Mouse (Mus musculus): Measurements from ENCODE around the gene Arhgap15. TPM values are rescaled to one million over a fixed set of nuclear protein-coding genes. Genes with fewer than 3 reads are reported as not detected.

The Arhgap15 gene
- total and polyA plus RNA-seq, 3 experiments: 1.5 to 2.8 TPM; not detected in 1

GRCm38 (mm10) chr2:44112990-44113798 is 364.6 kb downstream of the Arhgap15 start:
- TF ChIP-seq KAT2A (conservative IDR thresholded peaks at IDR 0.05; ENCODE audit: low read depth, low read length) (no peak), GABPA (IDR thresholded peaks at IDR 0.05; ENCODE audit: low read depth, low read length) (no peak), MAZ (IDR thresholded peaks at IDR 0.05; ENCODE audit: low read depth, low read length) (no peak), UBTF (IDR thresholded peaks at IDR 0.05; ENCODE audit: borderline replicate concordance, insufficient read depth, low read depth, low read length) (no peak), TBP (IDR thresholded peaks at IDR 0.05; ENCODE audit: low read depth, low read length) (no peak), TCF12 (IDR thresholded peaks at IDR 0.05; ENCODE audit: low read depth, low read length) (no peak), JUND (IDR thresholded peaks at IDR 0.05; ENCODE audit: low read depth, low read length) (no peak), POLR2AphosphoS2 (IDR thresholded peaks at IDR 0.05; ENCODE audit: low read length) (no peak), POLR2AphosphoS5 (IDR thresholded peaks at IDR 0.05; ENCODE audit: borderline replicate concordance, low read depth, low read length) (no peak), USF2 (IDR thresholded peaks at IDR 0.05; ENCODE audit: borderline replicate concordance in 1 of 2, insufficient read depth in 1 of 2, low read depth in 1 of 2, low read length in 2 of 2) (no peak)

DNA sequence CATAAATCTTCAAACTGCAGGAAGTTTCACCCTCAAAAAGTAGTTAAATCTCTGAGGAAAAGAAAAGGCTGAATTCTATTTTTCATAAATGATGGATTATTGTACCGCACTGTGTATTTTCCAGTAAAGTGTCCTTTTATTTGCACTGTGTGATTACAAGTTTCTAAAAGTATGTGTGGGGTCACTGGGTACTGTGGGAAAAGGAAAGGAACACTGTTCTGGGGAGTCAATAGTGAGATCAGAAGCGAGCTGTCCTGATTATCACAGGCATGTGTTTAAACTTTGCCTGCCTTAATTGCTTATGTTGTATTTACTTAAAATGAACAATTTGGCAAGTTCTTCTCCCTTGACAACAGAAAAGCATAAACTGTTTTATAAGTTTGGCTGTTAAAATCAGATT is 365.7 kb downstream of the Arhgap15 start:
- no peak overlapping the region for H3K27ac ChIP-seq (ENCODE audit: control insufficient read depth, low read depth, low read length)

More at GRCm38 (mm10) chr2:44112990-44113798, 364.6 kb downstream of the Arhgap15 start:
- no peaks in the 10 kb centered on the region for H3K79me2 ChIP-seq (ENCODE audit: control insufficient read depth, insufficient read depth, low read length, poor library complexity)
- H3K27ac ChIP-seq (ENCODE audit: control insufficient read depth, low read depth, low read length): no peak overlapping the region
- H3K4me1 ChIP-seq (ENCODE audit: control insufficient read depth in 1 of 2, insufficient read depth in 2 of 2, low read length in 2 of 2): no peaks in the 10 kb centered on the region
- H3K27me3 ChIP-seq (ENCODE audit: control insufficient read depth in 1 of 2, insufficient read depth in 2 of 2, low read length in 2 of 2): no peaks in the 10 kb centered on the region
- no peak overlapping the region for H3K4me3 ChIP-seq (ENCODE audit: control insufficient read depth in 1 of 2, insufficient read depth in 1 of 2, low read depth in 2 of 2, low read length in 2 of 2)
- no peak for DNase-seq (ENCODE audit: low read depth, low spot score)
- H3K9ac ChIP-seq (ENCODE audit: control insufficient read depth, low read depth, low read length, poor library complexity, severe bottlenecking): no peak overlapping the region
- no peaks in the 10 kb centered on the region for H3K9me3 ChIP-seq (replicated peaks; ENCODE audit: insufficient read depth, low read length)
- H3K36me3 ChIP-seq (ENCODE audit: control insufficient read depth in 1 of 2, insufficient read depth in 2 of 2, low read length in 2 of 2): no peaks in the 10 kb centered on the region

More for the DNA sequence above, 365.7 kb downstream of the Arhgap15 start:
- DNase-seq (ENCODE audit: low read depth, low spot score): no peak
- no peaks in the 10 kb centered on the region for H3K4me1 ChIP-seq (ENCODE audit: control insufficient read depth in 1 of 2, insufficient read depth in 2 of 2, low read length in 2 of 2)
- no peaks in the 10 kb centered on the region for H3K79me2 ChIP-seq (ENCODE audit: control insufficient read depth, insufficient read depth, low read length, poor library complexity)
- TF ChIP-seq KAT2A (conservative IDR thresholded peaks at IDR 0.05; ENCODE audit: low read depth, low read length) (no peak), RAD21 (IDR thresholded peaks at IDR 0.05; ENCODE audit: low read depth, low read length) (no peak), NRF1 (IDR thresholded peaks at IDR 0.05; ENCODE audit: insufficient read depth, low read depth, low read length, poor library complexity, severe bottlenecking) (no peak), GATA1 (IDR thresholded peaks at IDR 0.05; ENCODE audit: low read depth, low read length) (no peak), ZKSCAN1 (IDR thresholded peaks at IDR 0.05; ENCODE audit: low read depth, low read length) (no peak), TAL1 (IDR thresholded peaks at IDR 0.05; ENCODE audit: low read length) (no peak), SMC3 (IDR thresholded peaks at IDR 0.05; ENCODE audit: low read depth, low read length) (no peak), RCOR1 (IDR thresholded peaks at IDR 0.05; ENCODE audit: low read depth, low read length) (no peak), ELF1 (IDR thresholded peaks at IDR 0.05; ENCODE audit: low read depth, low read length) (no peak), MXI1 (IDR thresholded peaks at IDR 0.05; ENCODE audit: low read depth, low read length) (no peak), POLR2AphosphoS5 (IDR thresholded peaks at IDR 0.05; ENCODE audit: borderline replicate concordance, low read depth, low read length) (no peak), ZMIZ1 (IDR thresholded peaks at IDR 0.05; ENCODE audit: low read depth, low read length) (no peak), MYC (IDR thresholded peaks at IDR 0.05; ENCODE audit: low read depth, low read length) (no peak), NELFE (IDR thresholded peaks at IDR 0.05; ENCODE audit: low read depth, low read length) (no peak), UBTF (IDR thresholded peaks at IDR 0.05; ENCODE audit: borderline replicate concordance, insufficient read depth, low read depth, low read length) (no peak), SIN3A (IDR thresholded peaks at IDR 0.05; ENCODE audit: low read length) (no peak), MAX (IDR thresholded peaks at IDR 0.05; ENCODE audit: low read length) (no peak), ZNF384 (IDR thresholded peaks at IDR 0.05; ENCODE audit: low read depth, low read length) (no peak), MYB (IDR thresholded peaks at IDR 0.05; ENCODE audit: low read depth, low read length) (no peak), BHLHE40 (IDR thresholded peaks at IDR 0.05; ENCODE audit: borderline replicate concordance, low read depth, low read length) (no peak)
- no peaks in the 10 kb centered on the region for H3K36me3 ChIP-seq (ENCODE audit: control insufficient read depth in 1 of 2, insufficient read depth in 2 of 2, low read length in 2 of 2)
- H3K27me3 ChIP-seq (ENCODE audit: control insufficient read depth in 1 of 2, insufficient read depth in 2 of 2, low read length in 2 of 2): no peaks in the 10 kb centered on the region
- no peaks in the 10 kb centered on the region for H3K9me3 ChIP-seq (replicated peaks; ENCODE audit: insufficient read depth, low read length)
- H3K4me3 ChIP-seq (ENCODE audit: control insufficient read depth in 1 of 2, insufficient read depth in 1 of 2, low read depth in 2 of 2, low read length in 2 of 2): no peak overlapping the region
- no peak overlapping the region for H3K9ac ChIP-seq (ENCODE audit: control insufficient read depth, low read depth, low read length, poor library complexity, severe bottlenecking)
